Mouse (Mus musculus) fibroblast of lung, adult 2 months (primary cell): ENCODE measurements around the gene Spon1.

Source experiments
- DNase-seq: peaks from one replicate; pipeline ENCODE4 v3.0.0-alpha.2; 2011; ENCODE audit warnings: low read depth

The Spon1 gene

GRCm38 (mm10) chr7:113904348-113904895 lies 138.6 kb downstream of the Spon1 start:
- DNase-seq = no peak

GRCm38 (mm10) chr7:113909161-113909825 lies 143.5 kb downstream of the Spon1 start:
- DNase-seq = no peak

- DNase-seq = no peak
Observed at GRCm38 (mm10) chr7:113910856-113911255, 145.1 kb downstream of the Spon1 start.

GRCm38 (mm10) chr7:113915936-113916335 lies 150.1 kb downstream of the Spon1 start:
- no peak for DNase-seq

GRCm38 (mm10) chr7:113918916-113919315 lies 153.1 kb downstream of the Spon1 start:
- no peak for DNase-seq

GRCm38 (mm10) chr7:113919505-113919904 lies 153.7 kb downstream of the Spon1 start:
- DNase-seq = no peak

GRCm38 (mm10) chr7:113920056-113920455 lies 154.3 kb downstream of the Spon1 start:
- DNase-seq = no peak

- DNase-seq = no peak
Observed at GRCm38 (mm10) chr7:113924561-113924960, 158.8 kb downstream of the Spon1 start.

- no peak for DNase-seq
Observed at GRCm38 (mm10) chr7:113950888-113951287, 185.1 kb downstream of the Spon1 start.

- DNase-seq = no peak
Observed at GRCm38 (mm10) chr7:113955431-113955830, 189.6 kb downstream of the Spon1 start.

GRCm38 (mm10) chr7:113960841-113961499 lies 195.2 kb downstream of the Spon1 start:
- DNase-seq = no peak

- no peak for DNase-seq
Observed at GRCm38 (mm10) chr7:113961500-113961895, 195.7 kb downstream of the Spon1 start.

- DNase-seq = no peak
Observed at GRCm38 (mm10) chr7:113962078-113962477, 196.3 kb downstream of the Spon1 start.

GRCm38 (mm10) chr7:113963766-113964165 lies 198.0 kb downstream of the Spon1 start:
- no peak for DNase-seq

- DNase-seq = no peak
Observed at GRCm38 (mm10) chr7:113965625-113966024, 199.8 kb downstream of the Spon1 start.

- no peak for DNase-seq
Observed at GRCm38 (mm10) chr7:113969182-113969581, 203.4 kb downstream of the Spon1 start.

- no peak for DNase-seq
Observed at GRCm38 (mm10) chr7:113972536-113972935, 206.7 kb downstream of the Spon1 start.

- DNase-seq = no peak
Observed at GRCm38 (mm10) chr7:113986406-113987134, 220.8 kb downstream of the Spon1 start.

- DNase-seq = no peak
Observed at GRCm38 (mm10) chr7:113988156-113988555, 222.4 kb downstream of the Spon1 start.

- no peak for DNase-seq
Observed at GRCm38 (mm10) chr7:113997675-113998354, 232.0 kb downstream of the Spon1 start.

GRCm38 (mm10) chr7:114004171-114004570 lies 238.4 kb downstream of the Spon1 start:
- DNase-seq = no peak

GRCm38 (mm10) chr7:114005499-114005898 lies 239.7 kb downstream of the Spon1 start:
- DNase-seq = no peak
